Mouse (Mus musculus): ENCODE measurements around the gene Acadvl.

The Acadvl gene

GRCm38 (mm10) chr11:69980196-69981140, 34.7 kb downstream of the Acadvl start:
- DNase-seq (ENCODE audit: low read depth, low spot score): peak; percentile 98

- no peak for DNase-seq (ENCODE audit: low read depth, low spot score)
Measured at GRCm38 (mm10) chr11:69979827-69980195, 35.4 kb downstream of the Acadvl start.

- DNase-seq (ENCODE audit: low read depth, low spot score): no peak
Measured at GRCm38 (mm10) chr11:69976271-69976670, 38.9 kb downstream of the Acadvl start.

- no peak for DNase-seq (ENCODE audit: low read depth, low spot score)
Measured at GRCm38 (mm10) chr11:69974907-69975306, 40.3 kb downstream of the Acadvl start.

- DNase-seq (ENCODE audit: low read depth, low spot score): no peak
Measured at GRCm38 (mm10) chr11:69970775-69971174, 44.4 kb downstream of the Acadvl start.

GRCm38 (mm10) chr11:69970222-69970621, 45.0 kb downstream of the Acadvl start:
- no peak for DNase-seq (ENCODE audit: low read depth, low spot score)

GRCm38 (mm10) chr11:69968793-69969192, 46.4 kb downstream of the Acadvl start:
- DNase-seq (ENCODE audit: low read depth, low spot score): no peak

GRCm38 (mm10) chr11:69966860-69967517, 48.2 kb downstream of the Acadvl start:
- DNase-seq (ENCODE audit: low read depth, low spot score): no peak

GRCm38 (mm10) chr11:69966006-69966859, 49.0 kb downstream of the Acadvl start:
- DNase-seq (ENCODE audit: low read depth, low spot score): peak; percentile 36

- DNase-seq (ENCODE audit: low read depth, low spot score): no peak
Measured at GRCm38 (mm10) chr11:69965271-69966005, 49.8 kb downstream of the Acadvl start.

GRCm38 (mm10) chr11:69964650-69965270, 50.5 kb downstream of the Acadvl start, which contains the start of gene Cldn7:
Gene Cldn7 (plus strand): TSS chr11:69964779.
- DNase-seq (ENCODE audit: low read depth, low spot score): no peak

- DNase-seq (ENCODE audit: low read depth, low spot score): no peak
Measured at GRCm38 (mm10) chr11:69961841-69962240, 53.4 kb downstream of the Acadvl start.

- no peak for DNase-seq (ENCODE audit: low read depth, low spot score)
Measured at GRCm38 (mm10) chr11:69960616-69961015, 54.6 kb downstream of the Acadvl start.

All from retina, postnatal 7 days (tissue).